In the genomic region with DNA sequence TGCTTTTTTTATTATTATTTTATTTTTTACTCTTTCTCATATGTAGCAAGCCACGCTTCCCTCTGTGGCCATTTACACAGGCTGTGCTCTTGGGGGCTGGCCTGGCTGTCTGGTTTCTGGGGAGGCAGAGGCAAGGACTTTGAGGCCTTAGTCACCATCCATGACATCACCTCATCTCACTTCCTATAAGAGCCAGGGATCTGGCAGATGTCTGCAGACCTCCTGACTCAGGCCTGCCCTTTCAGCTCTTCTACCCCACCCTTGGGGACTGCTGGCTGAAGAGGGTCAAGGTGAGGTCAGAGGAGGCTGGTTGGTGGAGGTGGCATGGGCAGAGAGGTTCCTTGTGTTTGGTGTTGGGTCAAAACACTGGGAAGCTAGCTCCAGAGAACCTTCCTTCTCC, we compare ENCODE assay signal across 1 mouse cellular context.
TF ChIP-seq lines count a peak whose summit lies in the region.

No protein-coding gene starts in this region.

TF ChIP-seq in CH12.LX, 34 proteins besides CTCF, POLR2A, EP300 and RAD21:
- no peak for TF ChIP-seq ELF1 (IDR thresholded peaks at IDR 0.05; ENCODE audit: low read depth, low read length)
- peak; percentile 28; the same call in 1 of the 2 replicates for TF ChIP-seq TCF12 (IDR thresholded peaks at IDR 0.05; ENCODE audit: low read depth, low read length)
- TF ChIP-seq USF2 (conservative IDR thresholded peaks at IDR 0.05; ENCODE audit: low read depth, low read length) = no peak
- peak; percentile 50; the same call in 1 of the 2 replicates for TF ChIP-seq ETS1 (conservative IDR thresholded peaks at IDR 0.05; ENCODE audit: low read depth, low read length)
- no peak for TF ChIP-seq SMC3 (IDR thresholded peaks at IDR 0.05; ENCODE audit: low read depth, low read length)
- TF ChIP-seq PAX5 (IDR thresholded peaks at IDR 0.05; ENCODE audit: low read length) = no peak
- TF ChIP-seq MYC (IDR thresholded peaks at IDR 0.05; ENCODE audit: low read depth, low read length) = no peak
- no peak for TF ChIP-seq ZMIZ1 (IDR thresholded peaks at IDR 0.05; ENCODE audit: low read depth, low read length)
- TF ChIP-seq HCFC1 (IDR thresholded peaks at IDR 0.05; ENCODE audit: low read depth, low read length) = no peak
- no peak for TF ChIP-seq MXI1 (IDR thresholded peaks at IDR 0.05; ENCODE audit: low read depth, low read length)
- TF ChIP-seq MAZ (IDR thresholded peaks at IDR 0.05; ENCODE audit: low read depth, low read length) = 0 out of 2 replicates have a peak, but pooled peaks have one; percentile 30
- TF ChIP-seq ZKSCAN1 (IDR thresholded peaks at IDR 0.05; ENCODE audit: borderline replicate concordance, low read depth, low read length) = no peak
- TF ChIP-seq JUND (conservative IDR thresholded peaks at IDR 0.05; ENCODE audit: low read depth, low read length) = 0 out of 2 replicates have a peak, but pooled peaks have one; percentile 27
- TF ChIP-seq JUN (IDR thresholded peaks at IDR 0.05; ENCODE audit: insufficient read depth, low read depth, low read length) = peak; percentile 48; the same call in 1 of the 2 replicates
- peak; percentile 57 for TF ChIP-seq IRF4 (IDR thresholded peaks at IDR 0.05; ENCODE audit: low read depth, low read length)
- no peak for TF ChIP-seq KAT2A (IDR thresholded peaks at IDR 0.05; ENCODE audit: insufficient replicate concordance, low read length)
